Mouse (Mus musculus): ENCODE measurements around the gene Ccl11.

Gene Ccl11

DNA sequence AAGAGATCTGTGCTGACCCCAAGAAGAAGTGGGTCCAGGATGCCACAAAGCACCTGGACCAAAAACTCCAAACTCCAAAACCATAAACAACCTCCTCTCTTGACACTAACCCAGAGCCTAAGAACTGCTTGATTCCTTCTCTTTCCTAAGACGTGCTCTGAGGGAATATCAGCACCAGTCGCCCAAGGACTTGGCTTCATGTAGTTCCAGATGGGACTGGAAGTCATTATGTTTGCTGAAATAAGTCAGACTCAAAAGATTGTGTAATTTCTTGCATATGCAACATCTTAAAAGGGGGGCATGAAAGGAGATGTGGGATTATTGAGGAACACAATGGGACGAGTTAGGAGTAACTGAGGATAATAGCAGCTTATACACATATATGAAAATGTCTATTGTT is 4.6 kb downstream of the Ccl11 start:
- no peak for DNase-seq

DNA sequence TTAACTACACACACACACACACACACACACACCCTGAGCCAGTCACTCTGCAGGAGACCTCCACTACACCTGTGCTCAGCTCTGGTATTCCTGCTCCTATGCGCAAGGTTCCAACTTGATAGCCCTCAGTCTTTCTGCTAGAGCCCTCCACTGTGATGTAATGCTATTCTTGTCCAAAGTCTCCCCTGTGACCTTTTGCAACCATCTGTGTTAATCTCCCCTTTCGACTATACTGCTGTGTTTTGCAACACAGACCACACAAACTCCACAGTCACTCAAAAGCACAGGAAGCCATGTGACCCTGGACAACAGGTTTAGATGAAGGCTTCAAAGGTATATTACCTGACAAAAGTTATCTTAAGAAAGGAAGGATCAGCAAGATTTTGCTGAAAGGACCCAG is 5.8 kb downstream of the Ccl11 start:
- DNase-seq = no peak

DNA sequence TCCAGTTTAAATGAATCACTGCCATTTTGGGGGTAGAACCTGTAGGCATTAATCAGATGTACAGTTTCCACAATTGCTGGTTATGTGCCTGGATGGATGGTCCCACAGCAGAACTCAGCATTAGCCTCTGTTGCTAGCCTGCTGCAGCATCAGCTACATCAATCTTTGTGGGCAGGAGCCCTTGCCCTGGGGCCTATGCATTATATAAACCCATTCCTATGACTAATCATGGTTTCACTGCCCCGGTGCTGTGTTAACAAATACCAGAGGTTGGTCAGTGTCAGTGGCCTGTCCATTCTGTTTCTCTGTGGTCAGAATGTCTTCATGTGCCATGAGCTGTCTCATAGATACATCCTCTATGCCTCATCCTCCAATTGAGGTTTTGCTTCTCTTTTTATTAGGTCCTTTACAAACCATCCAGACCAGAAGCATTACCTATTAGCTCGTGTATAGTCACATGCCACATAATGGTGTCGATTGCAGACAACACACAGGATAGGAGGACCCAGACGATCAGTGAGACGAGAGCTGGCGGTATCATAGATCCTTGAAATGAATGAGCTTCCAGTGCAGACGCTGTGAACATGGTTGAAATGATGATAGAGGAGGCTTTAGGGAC is 9.4 kb downstream of the Ccl11 start:
- DNase-seq = no peak

DNA sequence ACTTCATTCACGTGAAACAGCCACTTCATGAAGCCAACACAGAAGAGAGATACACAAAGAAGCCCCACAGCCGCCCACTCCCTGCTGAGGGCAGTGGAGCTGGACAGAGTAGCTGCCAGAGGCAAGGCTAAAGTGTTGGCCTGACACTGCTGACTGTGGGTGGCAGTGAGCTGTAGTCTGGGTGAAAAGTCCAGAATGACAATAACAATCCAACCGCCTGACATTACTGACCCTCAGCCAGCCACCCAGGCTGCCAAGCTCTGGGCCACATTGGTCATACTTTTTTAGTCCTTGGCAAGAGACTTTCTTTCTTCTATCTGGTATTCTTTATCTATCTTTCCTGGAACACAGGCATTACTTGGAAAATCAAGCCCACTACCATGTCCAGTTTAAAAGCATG is 13.5 kb downstream of the Ccl11 start:
- no peak for DNase-seq

DNA sequence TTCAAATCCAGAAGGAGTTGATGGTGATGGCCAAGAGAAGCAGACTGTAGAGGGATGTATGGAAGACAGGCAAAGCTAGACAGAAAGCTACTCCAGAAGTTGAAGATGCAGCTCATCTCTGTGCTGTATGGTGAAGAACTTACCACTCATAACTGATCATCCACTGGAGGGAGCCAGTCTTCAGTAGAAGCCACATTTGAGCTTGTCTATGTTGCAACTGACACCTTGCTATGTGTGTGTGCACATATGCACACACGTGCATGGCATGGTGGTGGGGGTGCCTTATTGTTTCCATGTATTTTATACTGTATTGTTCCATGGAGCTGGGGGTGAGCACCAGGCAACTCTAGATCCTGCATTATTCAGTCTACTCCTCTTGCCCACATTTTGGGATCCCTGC is 14.8 kb downstream of the Ccl11 start:
- no peak for DNase-seq

DNA sequence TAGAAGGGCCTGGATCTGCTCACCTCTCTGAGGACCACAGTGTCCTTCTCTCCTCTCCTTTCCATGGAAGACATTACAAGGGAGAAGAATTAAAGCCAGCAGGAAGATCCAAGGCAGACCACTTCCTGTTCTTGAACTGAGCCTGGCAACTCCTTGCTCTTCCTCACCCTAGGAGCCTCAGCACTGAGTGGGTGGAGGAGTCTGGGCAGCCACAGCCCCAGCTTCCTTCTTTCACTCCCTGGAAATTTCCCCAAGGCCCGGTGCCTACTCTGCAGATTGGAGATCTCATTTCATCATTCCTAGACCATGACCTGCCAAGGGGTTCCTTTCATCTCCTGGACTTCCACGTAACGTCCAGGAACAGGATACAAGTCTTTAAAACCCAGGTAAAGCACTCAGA is 15.4 kb downstream of the Ccl11 start:
- no peak for DNase-seq

DNA sequence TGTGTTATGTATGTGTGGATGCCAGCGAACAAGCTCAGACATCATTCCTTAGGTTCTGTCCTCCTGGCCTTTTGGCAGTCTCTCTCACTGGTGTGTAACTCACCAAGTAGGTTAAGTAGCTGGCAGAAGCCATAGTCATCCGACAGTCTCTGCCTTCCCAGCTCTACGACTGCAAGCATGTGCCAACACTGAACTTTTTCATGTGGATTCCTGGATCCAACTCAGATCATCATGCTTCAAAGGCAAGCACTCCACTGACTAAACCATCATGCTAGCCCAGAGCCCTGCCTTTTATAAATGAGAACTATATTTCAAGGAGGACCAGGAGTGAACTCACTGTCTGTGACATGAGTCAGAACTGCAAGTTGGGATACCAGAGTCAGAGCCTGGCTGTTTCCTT is 16.1 kb downstream of the Ccl11 start:
- no peak for DNase-seq

DNA sequence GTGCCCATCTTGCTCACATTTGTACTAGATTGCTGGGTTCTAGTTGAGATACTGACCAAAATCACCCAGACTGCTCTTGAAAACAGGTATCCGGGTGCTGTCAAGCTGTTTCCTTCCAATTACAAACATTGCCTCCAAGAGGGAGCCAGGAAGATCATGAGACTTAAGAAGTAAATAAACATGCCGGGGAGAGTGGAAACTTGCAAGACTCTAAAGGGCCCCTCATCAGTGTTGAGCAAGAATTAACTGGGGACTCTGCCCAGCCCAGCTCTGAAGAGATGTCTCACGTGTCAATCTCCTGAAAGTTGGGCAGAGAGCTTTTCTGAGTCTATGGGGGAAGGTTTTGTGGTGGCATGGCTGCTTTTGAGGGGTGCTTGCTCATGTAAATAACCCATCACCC is 19.4 kb downstream of the Ccl11 start:
- DNase-seq = no peak

DNA sequence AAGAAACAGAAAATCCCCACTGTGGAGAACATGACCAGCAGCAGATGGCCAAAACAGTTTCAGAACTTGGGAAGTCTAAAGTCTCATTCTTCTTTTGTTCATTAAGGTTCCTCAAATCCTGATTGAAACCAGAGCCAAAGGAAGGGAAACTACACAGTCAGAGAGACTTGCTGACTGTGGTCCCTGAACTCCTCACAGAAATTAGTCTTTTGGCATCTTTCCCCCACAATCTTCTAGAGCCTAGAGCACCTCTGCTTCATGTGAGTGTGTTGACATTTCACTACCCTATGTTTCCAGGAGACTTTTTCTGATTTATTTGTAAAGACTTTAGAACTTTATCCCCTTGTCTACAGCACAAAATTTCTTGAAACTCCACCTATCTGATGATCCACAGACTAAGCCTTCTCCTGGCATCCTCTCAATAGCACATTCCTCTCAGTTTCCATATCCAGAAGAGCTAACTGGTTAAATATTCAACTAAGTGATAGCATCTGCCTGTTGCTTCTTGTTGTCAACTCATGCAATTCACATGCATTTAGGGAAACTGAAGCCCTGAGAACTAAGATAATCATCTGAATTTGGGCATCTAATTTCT is 20.6 kb downstream of the Ccl11 start:
- DNase-seq = no peak

DNA sequence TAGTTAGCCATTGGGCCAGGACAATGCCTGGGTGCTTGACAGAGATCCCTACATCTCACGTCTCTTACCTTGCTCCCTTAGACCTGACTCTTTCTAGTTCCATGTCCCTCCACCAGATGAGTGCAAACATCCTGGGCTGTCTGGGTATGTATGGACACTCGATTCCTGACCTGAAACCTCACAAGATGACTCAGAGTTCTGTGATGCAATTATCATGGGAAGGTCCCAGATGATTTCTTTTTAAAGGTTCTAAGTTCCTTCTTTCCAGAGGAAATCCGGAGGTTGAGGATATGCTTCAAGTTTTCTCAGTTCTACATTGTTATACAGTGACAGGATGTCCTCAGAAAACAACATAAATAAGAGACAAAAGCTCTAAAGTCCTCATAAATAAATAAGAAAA is 23.2 kb downstream of the Ccl11 start:
- no peak for DNase-seq

DNA sequence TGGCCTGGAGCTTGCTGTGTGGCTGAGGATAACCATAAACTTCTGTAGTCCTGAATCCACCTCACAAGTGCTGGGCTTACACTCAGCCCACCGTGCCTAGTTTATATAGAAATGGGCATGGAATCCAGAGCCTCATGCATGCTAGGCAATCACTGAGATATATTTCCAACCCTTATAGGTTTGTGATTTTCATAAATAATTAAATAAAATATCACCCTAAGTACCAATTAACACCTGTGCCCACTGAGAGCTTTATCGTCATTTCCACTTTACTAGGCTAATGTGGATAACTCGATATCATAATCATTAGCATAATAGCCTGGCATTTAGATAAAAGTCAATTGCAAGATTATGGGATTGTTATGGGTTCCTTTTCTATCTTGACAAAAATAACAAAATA is 26.7 kb downstream of the Ccl11 start:
- DNase-seq = no peak

DNA sequence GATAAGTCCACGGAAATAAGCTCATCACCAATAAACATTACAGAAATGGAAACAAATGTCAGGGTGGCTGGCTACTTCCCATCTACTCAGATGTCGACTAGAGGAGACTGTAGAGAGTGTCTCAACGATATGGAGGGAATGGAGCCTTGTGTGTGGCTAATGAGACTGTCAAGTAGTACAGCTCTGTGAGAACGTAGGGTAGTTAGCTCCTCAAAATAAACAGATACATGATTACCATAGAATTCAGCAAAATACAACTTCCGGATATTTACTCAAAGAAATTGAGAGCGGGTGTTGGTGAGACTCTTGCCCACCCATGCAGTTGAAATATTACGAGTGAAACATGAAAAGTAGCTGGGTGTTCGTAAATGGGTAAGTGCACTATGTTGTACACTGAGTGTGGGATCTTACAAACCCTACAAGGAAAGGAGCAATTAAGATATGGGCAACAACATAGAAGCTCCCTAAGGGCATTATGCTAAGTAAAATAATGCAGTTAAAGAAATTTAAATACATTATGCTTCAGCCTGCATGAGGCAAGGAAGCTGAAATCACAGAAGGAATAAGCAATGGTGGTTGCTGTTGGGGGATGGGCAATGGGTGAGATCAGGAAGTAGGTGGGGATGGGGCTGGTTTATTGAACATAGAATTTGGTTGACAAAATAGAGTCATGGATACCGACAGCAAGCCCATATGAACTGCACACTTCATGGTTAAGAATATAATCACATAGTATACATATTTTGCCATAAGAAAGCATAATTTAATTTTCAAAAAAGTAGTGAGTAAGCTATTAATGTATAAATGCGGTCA is 42.1 kb downstream of the Ccl11 start:
- no peak for DNase-seq

DNA sequence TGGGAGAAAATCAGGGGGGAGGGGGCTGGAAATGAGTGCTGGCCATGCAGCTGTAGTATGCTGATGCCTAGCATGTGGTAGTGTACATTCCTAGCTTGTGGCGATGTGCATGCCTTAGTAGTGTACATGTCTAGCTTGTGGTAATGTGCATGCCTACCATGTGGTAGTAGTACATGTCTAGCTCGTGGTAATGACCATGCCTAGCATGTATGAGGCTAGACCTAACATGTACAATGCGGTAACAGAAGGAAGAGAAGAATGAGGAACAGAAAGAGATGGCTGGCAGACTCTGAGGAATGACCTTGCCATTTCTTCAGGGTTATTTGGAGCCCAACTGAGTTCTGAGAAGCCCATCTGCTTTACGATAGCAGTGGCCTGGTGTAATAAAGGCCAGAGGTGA is 43.5 kb downstream of the Ccl11 start:
- no peak for DNase-seq

DNA sequence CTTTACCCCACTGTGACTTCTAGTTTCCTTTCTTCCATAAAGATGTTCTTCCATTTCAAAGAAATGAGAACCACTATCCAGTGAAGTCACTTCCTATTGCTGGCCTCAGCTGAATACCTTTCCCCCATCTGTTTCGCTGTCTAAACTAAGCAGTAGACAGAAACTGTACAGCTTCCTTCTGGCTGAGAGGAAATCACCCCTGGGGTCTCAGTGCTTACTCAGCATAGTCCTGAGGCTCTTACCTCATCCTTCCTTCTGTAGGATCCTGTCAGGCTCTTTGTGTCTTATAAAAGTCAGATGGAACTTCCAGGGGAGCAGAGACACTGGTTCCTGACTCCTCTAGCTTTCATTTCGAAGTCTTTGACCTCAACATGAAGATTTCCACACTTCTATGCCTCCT is 43.9 kb downstream of the Ccl11 start, which contains the start of gene Ccl12:
Gene Ccl12 (plus strand): TSS at position 317 of the 400 bp plus-strand sequence.
- no peak for DNase-seq

DNA sequence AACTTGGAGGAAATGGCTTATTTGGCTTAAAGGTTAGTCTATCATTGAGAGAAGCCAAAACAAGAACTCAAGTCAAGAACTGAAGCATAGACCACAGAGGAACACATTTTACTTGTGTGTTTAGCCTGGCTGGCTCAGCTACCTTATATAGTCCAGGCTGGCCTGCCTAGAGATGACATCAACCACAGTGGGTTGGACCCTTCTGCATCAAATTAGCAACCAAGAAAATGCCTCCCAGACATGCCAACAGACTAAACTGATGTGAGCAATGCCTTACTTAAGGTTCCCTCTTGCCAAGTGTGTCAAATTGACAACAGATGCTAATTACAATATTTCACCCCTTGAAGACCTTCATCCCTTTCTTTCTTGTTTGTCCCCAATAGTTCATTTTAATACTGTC is 52.0 kb downstream of the Ccl11 start:
- no peak for DNase-seq

DNA sequence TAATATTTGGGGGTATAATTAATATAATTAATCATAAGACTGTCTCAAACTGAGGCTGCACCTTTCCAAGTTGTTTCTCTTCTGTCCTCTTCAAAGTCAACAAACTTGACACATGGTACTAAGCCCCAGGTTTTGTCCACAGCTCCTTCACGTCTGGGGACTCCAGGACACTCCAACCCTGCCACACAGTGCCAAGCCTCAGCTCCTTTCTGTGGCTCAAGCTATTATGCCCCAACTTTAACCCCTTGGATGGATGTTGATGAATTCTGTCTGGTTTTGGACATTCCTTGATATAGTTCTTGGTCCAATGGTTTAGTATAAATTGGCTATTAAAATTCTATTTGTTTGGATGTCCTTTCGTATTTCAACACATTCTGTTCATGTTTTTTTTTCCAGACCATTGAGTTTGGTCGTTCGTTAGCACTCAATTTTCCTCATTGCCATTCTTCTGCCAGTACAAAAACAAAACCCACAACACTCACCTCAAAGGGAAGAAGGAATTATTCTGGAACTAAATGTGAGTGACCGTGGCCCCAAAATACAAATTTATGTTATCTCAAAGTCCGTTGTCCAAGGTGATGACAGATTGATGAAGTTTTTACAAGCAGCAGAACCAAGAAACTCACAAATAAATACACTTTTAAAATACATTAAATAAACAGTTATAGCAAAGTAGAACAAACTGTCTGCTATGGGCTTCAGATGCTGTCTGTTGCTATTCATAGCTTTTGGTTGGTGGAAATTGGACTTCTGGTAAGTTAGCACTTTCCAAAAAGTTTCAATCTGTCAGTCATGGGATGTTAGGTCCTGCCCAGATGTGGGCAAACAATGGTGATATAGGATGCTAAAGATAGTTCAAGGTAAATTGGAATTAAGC is 53.0 kb downstream of the Ccl11 start:
- no peak for DNase-seq
